Mouse (Mus musculus): ENCODE measurements at regions not wholly inside any gene's neighbourhood (a gene's known extent, or its start where the extent isn't known, plus 50 kb on each side); places are given as distances from the start of the nearest gene placed in this dataset.
A peak's percentile ranks its signal among the peaks of the same experiment; 100 is the strongest.
"Not testable (repeated sequence)": the region's sequence is repeated elsewhere in the genome, so short reads cannot be mapped to it uniquely, and the experiment has no call there.

GRCm38 (mm10) chr14:120830389-120830835 lies 80.6 kb upstream of the Ipo5 start:
- not testable (repeated sequence) for DNase-seq

- no peak for DNase-seq
Observed at GRCm38 (mm10) chr14:120831397-120831796, 79.6 kb upstream of the Ipo5 start.

- DNase-seq: peak; percentile 91
Observed at GRCm38 (mm10) chr14:120831847-120832613, 79.0 kb upstream of the Ipo5 start.

- no peak for DNase-seq
Observed at GRCm38 (mm10) chr14:120834821-120835220, 76.2 kb upstream of the Ipo5 start.

- no peak for DNase-seq
Observed at GRCm38 (mm10) chr14:120835758-120836157, 75.3 kb upstream of the Ipo5 start.

- DNase-seq: no peak
Observed at GRCm38 (mm10) chr14:120836535-120837316, 74.3 kb upstream of the Ipo5 start.

GRCm38 (mm10) chr14:120840900-120841299 lies 70.1 kb upstream of the Ipo5 start:
- DNase-seq: no peak

- DNase-seq: no peak
Observed at GRCm38 (mm10) chr14:120841311-120841710, 69.7 kb upstream of the Ipo5 start.

GRCm38 (mm10) chr14:120845172-120845571 lies 65.9 kb upstream of the Ipo5 start:
- DNase-seq: no peak

GRCm38 (mm10) chr14:120846073-120846850 lies 64.8 kb upstream of the Ipo5 start:
- DNase-seq: no peak

- DNase-seq: peak; percentile 35
Observed at GRCm38 (mm10) chr14:120847006-120847405, 64.0 kb upstream of the Ipo5 start.

GRCm38 (mm10) chr14:120848083-120848951 lies 62.7 kb upstream of the Ipo5 start:
- no peak for DNase-seq

GRCm38 (mm10) chr14:120849159-120849558 lies 61.9 kb upstream of the Ipo5 start:
- no peak for DNase-seq

GRCm38 (mm10) chr14:120853643-120854042 lies 57.4 kb upstream of the Ipo5 start:
- no peak for DNase-seq

GRCm38 (mm10) chr14:120854559-120854958 lies 56.5 kb upstream of the Ipo5 start:
- no peak for DNase-seq

GRCm38 (mm10) chr14:120855181-120855580 lies 55.8 kb upstream of the Ipo5 start:
- DNase-seq: no peak

Data from gastrocnemius, postnatal 10 days (tissue).